Mouse (Mus musculus) G1E (cell line): ENCODE measurements around the gene Gm4869. TPM values are rescaled to one million over a fixed set of nuclear protein-coding genes. Genes with fewer than 3 reads are reported as not detected.

ENCODE experiments used
- ATAC-seq: 2 replicates; pipeline ENCODE4 v1.8.0; 2016; ENCODE audit warnings: mild to moderate bottlenecking; ENCODE audit not compliant: insufficient number of reproducible peaks, poor library complexity, low FRiP score, severe bottlenecking; ENCODE audit errors: extremely low read depth
- DNase-seq: peaks from one replicate; pipeline ENCODE4 v3.0.0; 2012; ENCODE audit warnings: low spot score
- H3K27me3 ChIP-seq: 2 replicates; pipeline ENCODE4 v1.6.1; 2012; ENCODE audit warnings: mild to moderate bottlenecking, low read length, inconsistent platforms; ENCODE audit not compliant: insufficient read depth
- H3K36me3 ChIP-seq: replicated peaks from 2 replicates; pipeline ENCODE3; 2012; ENCODE audit warnings: mild to moderate bottlenecking, inconsistent platforms
- H3K4me1 ChIP-seq: 2 replicates; pipeline ENCODE4 v1.6.1; 2012; ENCODE audit warnings: low read depth, low read length, inconsistent platforms, mixed read lengths; ENCODE audit not compliant: insufficient read depth
- H3K4me3 ChIP-seq: 2 replicates; pipeline ENCODE4 v1.5.1; 2012; ENCODE audit warnings: low read depth, mild to moderate bottlenecking, inconsistent platforms, low read length, moderate library complexity, mixed read lengths
- H3K9me3 ChIP-seq: replicated peaks from 2 replicates; pipeline ENCODE4 v1.6.1; 2012; ENCODE audit warnings: inconsistent platforms
- CTCF ChIP-seq: IDR thresholded peaks from 2 replicates; pipeline ENCODE4 v1.5.1; 2012; ENCODE audit warnings: low read depth, low read length, inconsistent platforms, mixed read lengths
- GATA1 ChIP-seq: IDR thresholded peaks from 2 replicates; pipeline ENCODE4 v1.6.1; 2012; ENCODE audit warnings: borderline replicate concordance, low read length, inconsistent platforms, mixed read lengths
- GATA2 ChIP-seq: IDR thresholded peaks from 2 replicates; pipeline ENCODE4 v1.6.1; 2012; ENCODE audit warnings: low read depth, low read length, inconsistent platforms, borderline replicate concordance
- POLR2AphosphoS5 ChIP-seq: IDR thresholded peaks from 2 replicates; pipeline ENCODE4 v1.6.1; 2012; ENCODE audit warnings: low read depth, low read length, inconsistent platforms; ENCODE audit not compliant: insufficient replicate concordance
- TAL1 ChIP-seq: conservative IDR thresholded peaks from 2 replicates; pipeline ENCODE4 v1.6.1; 2012; ENCODE audit warnings: low read depth, low read length, inconsistent platforms, mixed read lengths
- polyA plus RNA-seq: library from polyadenylated mRNA; stranded (reverse); fragments of >175 nt; gene quantifications from 2 replicates; pipeline ENCODE4 v1.2.3, GENCODE M21; 2012
- total RNA-seq, 2 experiments: library from RNA; stranded (forward) in 1 of 2; stranded (reverse) in 1 of 2; fragments of 200-1000 nt in 1 of 2; fragments of >200 nt in 1 of 2; fragmentation: Nextera tagmentation in 1 of 2; gene quantifications; 2 replicates each; pipeline ENCODE4 v1.2.3; 2014 to 2017

Gene Gm4869
- total and polyA plus RNA-seq, 3 experiments: not detected

- no peaks in the 10 kb centered on the region for H3K36me3 ChIP-seq
- peaks cover 7% of the 10 kb centered on the region for H3K9me3 ChIP-seq
- peaks cover 35% of the 10 kb centered on the region for H3K27me3 ChIP-seq
- H3K4me1 ChIP-seq: peaks cover 28% of the 10 kb centered on the region
- DNase-seq: no peak
- no peak for TF ChIP-seq CTCF
- TF ChIP-seq GATA1: no peak
- TF ChIP-seq POLR2AphosphoS5: no peak
- TF ChIP-seq GATA2: no peak
- no peak for TF ChIP-seq TAL1
- ATAC-seq: no peak
- no peak overlapping the region for H3K4me3 ChIP-seq
These were observed 62.2 kb downstream of the Gm4869 start for GRCm38 (mm10) chr5:140507466-140508208.

GRCm38 (mm10) chr5:140508686-140509085, 63.2 kb downstream of the Gm4869 start:
- Histone ChIP-seq H3K4me1 (peaks cover 28% of the 10 kb centered on the region), H3K4me3 (peak overlapping the region; percentile 31; the same call in 1 of the 2 replicates), H3K36me3 (no peaks in the 10 kb centered on the region), H3K9me3 (peaks cover 7% of the 10 kb centered on the region), H3K27me3 (peaks cover 28% of the 10 kb centered on the region)
- peak; percentile 69 for ATAC-seq
- DNase-seq: peak; percentile 46
- TF ChIP-seq GATA1 (no peak), GATA2 (no peak), POLR2AphosphoS5 (no peak), CTCF (no peak), TAL1 (no peak)

- Histone ChIP-seq H3K9me3 (peaks cover 7% of the 10 kb centered on the region), H3K36me3 (no peaks in the 10 kb centered on the region), H3K27me3 (peaks cover 28% of the 10 kb centered on the region), H3K4me3 (no peak overlapping the region), H3K4me1 (peaks cover 28% of the 10 kb centered on the region)
- ATAC-seq (peak; percentile 65), DNase-seq (peak; percentile 27)
- TF ChIP-seq TAL1 (no peak), POLR2AphosphoS5 (no peak), CTCF (no peak), GATA2 (no peak), GATA1 (no peak)
These were observed 63.8 kb downstream of the Gm4869 start for GRCm38 (mm10) chr5:140509204-140509603.

- no peaks in the 10 kb centered on the region for H3K36me3 ChIP-seq
- peaks cover 27% of the 10 kb centered on the region for H3K4me1 ChIP-seq
- DNase-seq (no peak), ATAC-seq (no peak)
- no peak overlapping the region for H3K4me3 ChIP-seq
- no peak for TF ChIP-seq CTCF
- no peak for TF ChIP-seq GATA1
- TF ChIP-seq POLR2AphosphoS5: no peak
- no peak for TF ChIP-seq GATA2
- TF ChIP-seq TAL1: no peak
- peaks cover 5% of the 10 kb centered on the region for H3K9me3 ChIP-seq
- H3K27me3 ChIP-seq: peaks cover 22% of the 10 kb centered on the region
These were observed 64.9 kb downstream of the Gm4869 start for GRCm38 (mm10) chr5:140510012-140511000.

- H3K27me3 ChIP-seq: peaks cover 2% of the 10 kb centered on the region
- ATAC-seq (no peak), DNase-seq (no peak)
- TF ChIP-seq GATA1 (no peak), POLR2AphosphoS5 (no peak), TAL1 (no peak), GATA2 (no peak), CTCF (no peak)
- no peaks in the 10 kb centered on the region for H3K9me3 ChIP-seq
- H3K4me1 ChIP-seq: peaks cover 8% of the 10 kb centered on the region
- no peaks in the 10 kb centered on the region for H3K36me3 ChIP-seq
- no peak overlapping the region for H3K4me3 ChIP-seq
These were observed 68.5 kb downstream of the Gm4869 start for GRCm38 (mm10) chr5:140513921-140514320.

- H3K4me3 ChIP-seq: no peak overlapping the region
- ATAC-seq: no peak
- peaks cover 6% of the 10 kb centered on the region for H3K27me3 ChIP-seq
- DNase-seq: no peak
- no peak for TF ChIP-seq POLR2AphosphoS5
- TF ChIP-seq CTCF: no peak
- no peak for TF ChIP-seq TAL1
- TF ChIP-seq GATA1: no peak
- no peak for TF ChIP-seq GATA2
- no peaks in the 10 kb centered on the region for H3K9me3 ChIP-seq
- H3K36me3 ChIP-seq: no peaks in the 10 kb centered on the region
- 0 out of 2 replicates have a peak, but pooled peaks cover 3% of the 10 kb centered on the region for H3K4me1 ChIP-seq
These were observed 69.5 kb downstream of the Gm4869 start for GRCm38 (mm10) chr5:140514799-140515486.
